Mouse (Mus musculus) ES-E14 (cell line): ENCODE results near the gene Plpp3. TPM values are rescaled to one million over a fixed set of nuclear protein-coding genes. Genes with fewer than 3 reads are reported as not detected.

Source experiments
- DNase-seq: peaks from one replicate; pipeline ENCODE4 v3.0.0-alpha.2; 2013; ENCODE audit warnings: low read depth, low spot score
- H3K27ac ChIP-seq: 2 replicates; pipeline ENCODE4 v1.5.1; 2012; ENCODE audit warnings: low read depth, mild to moderate bottlenecking, low read length, moderate library complexity, mixed read lengths; ENCODE audit not compliant: poor library complexity, insufficient read depth, severe bottlenecking
- H3K36me3 ChIP-seq: 2 replicates; pipeline ENCODE4 v1.6.1; 2012; ENCODE audit warnings: mild to moderate bottlenecking, low read length, moderate library complexity, mixed read lengths; ENCODE audit not compliant: control insufficient read depth, poor library complexity, insufficient read depth, severe bottlenecking
- H3K4me1 ChIP-seq, 2 experiments: fragments of 150-350 bp in 1 of 2; sonication (generic) in 1 of 2; 2 replicates each; pipeline ENCODE4 v1.6.1; 2012; ENCODE audit warnings: low read length in 2 of 2, mild to moderate bottlenecking in 1 of 2, mixed read lengths in 1 of 2; ENCODE audit not compliant: control insufficient read depth in 2 of 2, insufficient read depth in 2 of 2, poor library complexity in 1 of 2
- H3K4me3 ChIP-seq, 2 experiments: fragments of 150-350 bp in 1 of 2; sonication (generic) in 1 of 2; 2 replicates each; pipeline ENCODE4 v1.5.1; 2012; ENCODE audit warnings: low read length in 2 of 2, low read depth in 1 of 2, mild to moderate bottlenecking in 1 of 2, mixed read lengths in 1 of 2; ENCODE audit not compliant: insufficient read depth in 1 of 2, poor library complexity in 1 of 2, severe bottlenecking in 1 of 2
- H3K9ac ChIP-seq: 2 replicates; pipeline ENCODE4 v1.6.1; 2012; ENCODE audit warnings: low read depth, mild to moderate bottlenecking, low read length, mixed read lengths; ENCODE audit not compliant: poor library complexity, insufficient read depth, severe bottlenecking
- H3K9me3 ChIP-seq: fragments of 150-350 bp; sonication (generic); 2 replicates; pipeline ENCODE4 v1.6.1; 2012; ENCODE audit warnings: low read depth, mild to moderate bottlenecking, low read length; ENCODE audit not compliant: control insufficient read depth, insufficient read depth
- CHD2 ChIP-seq: IDR thresholded peaks from 2 replicates; pipeline ENCODE4 v1.6.1; 2014; ENCODE audit warnings: mild to moderate bottlenecking, low read depth, low read length, inconsistent platforms
- HCFC1 ChIP-seq: IDR thresholded peaks from 2 replicates; pipeline ENCODE4 v1.6.1; 2012; ENCODE audit warnings: low read length, inconsistent platforms, borderline replicate concordance; ENCODE audit not compliant: insufficient read depth
- MAFK ChIP-seq: IDR thresholded peaks from 2 replicates; pipeline ENCODE4 v1.6.1; 2014; ENCODE audit warnings: mild to moderate bottlenecking, low read depth, low read length, inconsistent platforms; ENCODE audit not compliant: insufficient read depth
- ZC3H11A ChIP-seq: IDR thresholded peaks from 2 replicates; pipeline ENCODE4 v1.6.1; 2012; ENCODE audit warnings: low read depth, mild to moderate bottlenecking, inconsistent platforms, low read length, borderline replicate concordance
- ZNF384 ChIP-seq: IDR thresholded peaks from 2 replicates; pipeline ENCODE4 v1.6.1; 2012; ENCODE audit warnings: low read depth, low read length, inconsistent platforms
- in situ Hi-C, 2 experiments: fragments of 600-800 bp; cut with MboI; formaldehyde crosslinking; loops; one replicate each; pipeline ENCODE4 v1.15.1; 2025; ENCODE audit warnings: low sequenced_read_pairs in 2 of 2, inconsistent platforms in 1 of 2; ENCODE audit not compliant: unreplicated experiment in 2 of 2
- total RNA-seq: library from RNA; depleted of rRNA; stranded (reverse); fragments of 300-350 nt; gene quantifications from 2 replicates; pipeline ENCODE4 v1.2.3, GENCODE M21; 2012

Gene Plpp3
- total RNA-seq, 1 experiment, result 11.8 TPM

DNA sequence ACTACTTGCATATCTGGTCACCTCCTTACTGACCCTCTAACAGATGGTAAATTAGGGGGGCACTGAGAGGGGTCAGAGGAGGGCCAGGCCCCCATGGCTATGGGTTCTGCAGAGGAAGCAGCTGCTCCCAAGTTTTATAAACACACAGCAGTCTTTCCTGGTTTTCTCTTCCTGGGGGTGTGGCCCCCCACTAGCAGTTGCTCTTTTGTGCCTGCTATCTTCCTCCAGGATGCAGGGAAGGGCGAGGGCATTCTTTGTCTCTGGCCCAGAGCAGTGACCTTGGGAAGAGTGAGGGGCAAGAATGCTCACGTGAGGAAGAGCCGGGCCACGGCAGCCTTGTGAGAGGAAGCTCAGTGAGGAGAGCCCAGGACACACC lies 66.8 kb downstream of the Plpp3 start:
- in situ Hi-C loops, result no loop called here
- Histone ChIP-seq H3K9me3 (no peaks in the 10 kb centered on the region), H3K4me1 (peaks cover 10 to 38% of the 10 kb centered on the region in 2 experiments), H3K4me3 (peak overlapping the region; percentile 11 to 43; a peak in 3 of 4 replicates), H3K36me3 (peaks cover 18% of the 10 kb centered on the region), H3K9ac (peak overlapping the region; percentile 48; the same call in 1 of the 2 replicates), H3K27ac (peak overlapping the region; percentile 92)
- peak; percentile 89 for DNase-seq
- no peak for TF ChIP-seq ZNF384
- no peak; the same call in 1 of the 2 replicates for TF ChIP-seq MAFK
- no peak for TF ChIP-seq ZC3H11A
- peak; percentile 57; the same call in 1 of the 2 replicates for TF ChIP-seq CHD2

DNA sequence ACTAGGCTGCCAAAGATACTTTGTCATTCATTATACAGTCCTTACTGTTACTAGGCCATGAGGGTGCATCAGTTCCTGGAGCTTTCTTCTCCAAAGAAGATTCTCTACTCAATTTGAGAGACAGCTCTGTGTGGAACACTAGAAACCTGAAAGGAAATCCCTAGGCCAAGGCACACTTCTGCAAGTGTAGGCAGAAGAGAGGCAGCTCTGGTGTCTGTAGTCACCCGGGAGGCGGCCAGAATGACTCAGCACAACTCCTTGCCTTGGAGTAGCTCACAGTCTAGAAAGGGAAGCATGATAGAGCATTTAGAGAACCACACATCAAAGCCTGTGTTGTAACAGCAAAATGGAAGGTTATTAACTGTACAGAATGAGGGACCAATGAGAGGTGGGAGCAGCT lies 68.4 kb downstream of the Plpp3 start:
- peak overlapping the region; percentile 22; the same call in 1 of the 2 replicates for H3K9ac ChIP-seq
- peak; percentile 45 for DNase-seq
- H3K4me1 ChIP-seq, result peaks cover 10 to 36% of the 10 kb centered on the region in 2 experiments
- peaks cover 16% of the 10 kb centered on the region for H3K36me3 ChIP-seq
- H3K9me3 ChIP-seq, result no peaks in the 10 kb centered on the region
- TF ChIP-seq HCFC1, result no peak
- peak; percentile 91 for TF ChIP-seq MAFK
- peak overlapping the region; percentile 87 for H3K27ac ChIP-seq
- in situ Hi-C loops, result no loop called here
- no peak overlapping the region for H3K4me3 ChIP-seq

DNA sequence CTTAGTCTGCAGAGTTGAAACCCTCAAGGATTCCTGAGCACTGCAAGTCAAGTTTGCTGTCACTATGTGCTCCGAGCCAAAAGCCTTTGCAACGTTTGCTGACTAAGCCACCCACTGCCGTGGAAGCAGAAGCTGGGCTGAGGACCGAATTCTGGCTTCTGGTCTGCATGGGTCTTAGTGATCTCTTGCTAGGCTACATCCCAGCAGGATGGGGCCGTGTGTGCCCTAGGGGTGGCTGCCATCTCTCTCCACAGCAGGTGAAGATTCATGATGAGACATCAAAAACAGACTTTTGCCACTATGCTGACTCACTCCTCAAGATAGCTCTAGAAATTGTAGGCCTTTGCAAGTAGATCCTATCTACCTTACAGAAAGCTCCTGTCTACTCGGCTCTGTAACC lies 69.2 kb downstream of the Plpp3 start:
- H3K4me1 ChIP-seq, result peaks cover 10 to 36% of the 10 kb centered on the region in 2 experiments
- H3K27ac ChIP-seq, result peak overlapping the region; percentile 87; the same call in 1 of the 2 replicates
- in situ Hi-C loops, result no loop called here
- H3K36me3 ChIP-seq, result peaks cover 19% of the 10 kb centered on the region; the same call in 1 of the 2 replicates
- no peak for TF ChIP-seq ZC3H11A
- no peak for TF ChIP-seq MAFK
- no peak for TF ChIP-seq CHD2
- no peak for TF ChIP-seq HCFC1
- no peak for TF ChIP-seq ZNF384
- no peaks in the 10 kb centered on the region for H3K9me3 ChIP-seq
- no peak overlapping the region; the same call in 1 of the 2 replicates for H3K9ac ChIP-seq
- no peak for DNase-seq
- no peak overlapping the region for H3K4me3 ChIP-seq

DNA sequence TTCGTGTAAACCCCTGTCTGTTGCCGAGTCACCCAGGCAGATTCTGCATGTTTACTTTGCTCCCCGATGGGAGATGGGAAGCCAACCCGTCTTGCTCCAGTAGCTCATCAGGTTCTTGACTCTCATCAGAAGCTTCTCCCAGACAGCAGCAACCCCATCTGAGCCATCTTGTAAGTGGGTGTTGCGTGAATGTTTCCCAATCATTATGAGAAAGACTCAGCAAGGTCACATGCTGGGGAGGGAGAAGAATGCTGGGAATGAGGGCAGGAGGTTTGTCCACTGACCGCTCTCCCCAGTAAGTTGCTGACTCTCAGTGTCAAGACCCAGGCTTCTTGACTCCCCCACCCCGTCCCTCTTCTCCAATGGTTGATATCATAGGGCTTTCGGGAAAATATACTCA lies 73.0 kb downstream of the Plpp3 start:
- peaks cover 17% of the 10 kb centered on the region; the same call in 1 of the 2 replicates for H3K36me3 ChIP-seq
- no peak overlapping the region for H3K27ac ChIP-seq
- H3K4me3 ChIP-seq, result no peak overlapping the region
- TF ChIP-seq MAFK (no peak), CHD2 (no peak), ZC3H11A (no peak), HCFC1 (no peak), ZNF384 (no peak)
- no peak overlapping the region for H3K9ac ChIP-seq
- in situ Hi-C loops, result no loop called here
- H3K9me3 ChIP-seq, result no peaks in the 10 kb centered on the region
- peaks cover 3 to 11% of the 10 kb centered on the region in 2 experiments for H3K4me1 ChIP-seq
- no peak for DNase-seq

DNA sequence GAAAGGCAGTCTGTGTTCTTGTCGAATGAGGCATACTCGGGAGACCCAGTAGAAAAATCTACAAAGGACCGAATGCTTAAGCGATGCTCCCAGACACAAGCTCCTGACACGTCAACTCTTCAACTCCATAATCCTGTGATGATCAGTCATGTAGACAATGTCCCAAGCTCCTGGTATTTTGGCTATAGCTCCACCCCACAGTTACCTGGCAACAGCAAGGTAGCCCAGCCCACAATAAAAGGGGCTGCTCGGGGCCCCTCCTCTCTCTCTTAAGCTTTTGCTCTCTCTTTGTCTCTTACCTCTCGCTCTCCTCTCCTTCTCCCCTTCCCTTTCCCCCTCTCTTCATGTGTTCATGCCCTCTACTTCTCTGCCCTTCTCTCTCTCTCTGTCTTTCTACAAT lies 83.1 kb downstream of the Plpp3 start:
- H3K36me3 ChIP-seq, result no peaks in the 10 kb centered on the region
- H3K4me1 ChIP-seq, result peaks cover 2 to 11% of the 10 kb centered on the region in 2 experiments
- no peak overlapping the region for H3K27ac ChIP-seq
- H3K4me3 ChIP-seq, result 0 out of 4 replicates have a peak overlapping the region, but pooled peaks of 1 of the 2 experiments have one; percentile 10
- H3K9ac ChIP-seq, result no peak overlapping the region
- H3K9me3 ChIP-seq, result no peaks in the 10 kb centered on the region
- in situ Hi-C loops, result no loop called here
- DNase-seq, result peak; percentile 34
- TF ChIP-seq CHD2 (no peak), ZNF384 (no peak), ZC3H11A (no peak), HCFC1 (no peak), MAFK (no peak)
